Mouse (Mus musculus): Measurements from ENCODE around the gene Sel1l. TPM values are rescaled to one million over a fixed set of nuclear protein-coding genes. Genes with fewer than 3 reads are reported as not detected.

Gene Sel1l
- polyA plus RNA-seq, 1 experiment, result 91.4 TPM

GRCm38 (mm10) chr12:91766338-91767107, 82.4 kb downstream of the Sel1l start:
- H3K27ac ChIP-seq (ENCODE audit: insufficient read depth, low read depth, low read length), result no peak overlapping the region

GRCm38 (mm10) chr12:91765504-91765903, 83.5 kb downstream of the Sel1l start:
- Histone ChIP-seq H3K4me3 (ENCODE audit: insufficient read depth, low read length) (peak overlapping the region; percentile 35), H3K4me1 (ENCODE audit: control insufficient read depth, insufficient read depth, low read length) (peaks cover 20% of the 10 kb centered on the region), H3K27ac (ENCODE audit: insufficient read depth, low read depth, low read length) (peak overlapping the region; percentile 17)
- TF ChIP-seq POLR2A (IDR thresholded peaks at IDR 0.05; ENCODE audit: borderline replicate concordance, low read depth, low read length) (no peak), CTCF (IDR thresholded peaks at IDR 0.05; ENCODE audit: low read depth, low read length) (no peak)

More at GRCm38 (mm10) chr12:91766338-91767107, 82.4 kb downstream of the Sel1l start:
- H3K4me1 ChIP-seq (ENCODE audit: control insufficient read depth, insufficient read depth, low read length), result peaks cover 20% of the 10 kb centered on the region
- peak overlapping the region; percentile 51 for H3K4me3 ChIP-seq (ENCODE audit: insufficient read depth, low read length)
- no peak for TF ChIP-seq CTCF (IDR thresholded peaks at IDR 0.05; ENCODE audit: low read depth, low read length)
- TF ChIP-seq POLR2A (IDR thresholded peaks at IDR 0.05; ENCODE audit: borderline replicate concordance, low read depth, low read length), result no peak

GRCm38 (mm10) chr12:91765054-91765453, 83.9 kb downstream of the Sel1l start:
- Histone ChIP-seq H3K27ac (ENCODE audit: insufficient read depth, low read depth, low read length) (peak overlapping the region; percentile 17; the same call in 1 of the 2 replicates), H3K4me1 (ENCODE audit: control insufficient read depth, insufficient read depth, low read length) (peaks cover 20% of the 10 kb centered on the region), H3K4me3 (ENCODE audit: insufficient read depth, low read length) (peak overlapping the region; percentile 35)
- TF ChIP-seq CTCF (IDR thresholded peaks at IDR 0.05; ENCODE audit: low read depth, low read length) (no peak), POLR2A (IDR thresholded peaks at IDR 0.05; ENCODE audit: borderline replicate concordance, low read depth, low read length) (no peak)

- Histone ChIP-seq H3K27ac (ENCODE audit: insufficient read depth, low read depth, low read length) (no peak overlapping the region), H3K4me3 (ENCODE audit: insufficient read depth, low read length) (no peak overlapping the region), H3K4me1 (ENCODE audit: control insufficient read depth, insufficient read depth, low read length) (peaks cover 20% of the 10 kb centered on the region)
- TF ChIP-seq CTCF (IDR thresholded peaks at IDR 0.05; ENCODE audit: low read depth, low read length), result no peak
Measured at GRCm38 (mm10) chr12:91764471-91764870, 84.5 kb downstream of the Sel1l start.

- Histone ChIP-seq H3K27ac (ENCODE audit: insufficient read depth, low read depth, low read length) (no peak overlapping the region), H3K4me1 (ENCODE audit: control insufficient read depth, insufficient read depth, low read length) (peaks cover 19% of the 10 kb centered on the region), H3K4me3 (ENCODE audit: insufficient read depth, low read length) (no peak overlapping the region)
- TF ChIP-seq CTCF (IDR thresholded peaks at IDR 0.05; ENCODE audit: low read depth, low read length) (no peak), POLR2A (IDR thresholded peaks at IDR 0.05; ENCODE audit: borderline replicate concordance, low read depth, low read length) (no peak)
Measured at GRCm38 (mm10) chr12:91759836-91760235, 89.1 kb downstream of the Sel1l start.

- Histone ChIP-seq H3K27ac (ENCODE audit: insufficient read depth, low read depth, low read length) (no peak overlapping the region), H3K4me1 (ENCODE audit: control insufficient read depth, insufficient read depth, low read length) (peaks cover 9% of the 10 kb centered on the region), H3K4me3 (ENCODE audit: insufficient read depth, low read length) (no peak overlapping the region)
- TF ChIP-seq CTCF (IDR thresholded peaks at IDR 0.05; ENCODE audit: low read depth, low read length) (no peak), POLR2A (IDR thresholded peaks at IDR 0.05; ENCODE audit: borderline replicate concordance, low read depth, low read length) (no peak)
Measured at GRCm38 (mm10) chr12:91757854-91758562, 90.9 kb downstream of the Sel1l start.

GRCm38 (mm10) chr12:91756562-91757166, 92.3 kb downstream of the Sel1l start:
- no peak overlapping the region for H3K27ac ChIP-seq (ENCODE audit: insufficient read depth, low read depth, low read length)
- peaks cover 9% of the 10 kb centered on the region for H3K4me1 ChIP-seq (ENCODE audit: control insufficient read depth, insufficient read depth, low read length)
- TF ChIP-seq POLR2A (IDR thresholded peaks at IDR 0.05; ENCODE audit: borderline replicate concordance, low read depth, low read length), result no peak
- TF ChIP-seq CTCF (IDR thresholded peaks at IDR 0.05; ENCODE audit: low read depth, low read length), result no peak
- no peak overlapping the region for H3K4me3 ChIP-seq (ENCODE audit: insufficient read depth, low read length)

Other genes with a start within 250 kb of the Sel1l start
- 3.6 and 4.5 TPM in 2 replicates for gene Ston2, start 60.8 kb downstream of the Sel1l start, polyA plus RNA-seq (2012; ENCODE audit: insufficient read depth, insufficient read length, missing spikeins)

Data from bone marrow macrophage, adult 2 months (primary cell).